Mouse (Mus musculus): ENCODE data around the gene Gm6367. TPM values are rescaled to one million over a fixed set of nuclear protein-coding genes. Genes with fewer than 3 reads are reported as not detected.
"Not testable (repeated sequence)": the region's sequence is repeated elsewhere in the genome, so short reads cannot be mapped to it uniquely, and the experiment has no call there.

Gm6367 gene
- polyA plus RNA-seq (2011; ENCODE audit: insufficient read length, low read depth, missing spikeins), result not detected in 2 replicates

GRCm38 (mm10) chr5:94988326-94988725 is at the start of gene Gm6367:
TSS of gene Gm6367 (plus strand) at chr5:94988626.
- H3K4me3 ChIP-seq (ENCODE audit: insufficient read depth, low read length); H3K27ac ChIP-seq (ENCODE audit: insufficient read depth, low read length); H3K4me1 ChIP-seq (ENCODE audit: control insufficient read depth, insufficient read depth, low read length): not testable (repeated sequence)

Other genes with a start within 250 kb of the Gm6367 start
- gene Gm3183, start 123.2 kb upstream of the Gm6367 start, polyA plus RNA-seq (2011; ENCODE audit: insufficient read length, low read depth, missing spikeins), result not detected in 2 replicates
- not detected in 2 replicates for gene Gm7942, start 118.3 kb downstream of the Gm6367 start, polyA plus RNA-seq (2011; ENCODE audit: insufficient read length, low read depth, missing spikeins)
- not detected in 2 replicates for gene Gm16513, start 194.0 kb downstream of the Gm6367 start, polyA plus RNA-seq (2011; ENCODE audit: insufficient read length, low read depth, missing spikeins)